Mouse (Mus musculus) forebrain, embryonic 11.5 days (tissue): ENCODE results near the gene Sdk1. TPM values are rescaled to one million over a fixed set of nuclear protein-coding genes. Genes with fewer than 3 reads are reported as not detected.

Experiments
- ATAC-seq: fragments of 200-750 bp; cut with Nextera tagmentation; replicated peaks from 2 replicates; pipeline ENCODE4 v1.8.0; 2017; ENCODE audit warnings: moderate TSS enrichment; ENCODE audit not compliant: low FRiP score
- DNase-seq: peaks from one replicate; pipeline ENCODE4 v3.0.0-alpha.2; 2017; ENCODE audit warnings: low spot score
- H3K27ac ChIP-seq: fragments of 300-500 bp; sonication (generic); 2 replicates; pipeline ENCODE4 v1.5.1; 2014; ENCODE audit warnings: low read depth, low read length
- H3K27me3 ChIP-seq: fragments of 300-500 bp; sonication (generic); 2 replicates; pipeline ENCODE4 v1.6.1; 2014; ENCODE audit warnings: mild to moderate bottlenecking, low read length, mixed read lengths; ENCODE audit not compliant: control insufficient read depth, insufficient read depth
- H3K36me3 ChIP-seq: fragments of 300-500 bp; sonication (generic); 2 replicates; pipeline ENCODE4 v1.6.1; 2014; ENCODE audit warnings: mild to moderate bottlenecking, low read length, moderate library complexity, mixed read lengths; ENCODE audit not compliant: control insufficient read depth, insufficient read depth
- H3K4me1 ChIP-seq: fragments of 300-500 bp; sonication (generic); replicated peaks from 2 replicates; pipeline ENCODE4 v1.6.1; 2014; ENCODE audit warnings: low read length, mixed read lengths; ENCODE audit not compliant: control insufficient read depth, insufficient read depth
- H3K4me2 ChIP-seq: fragments of 300-500 bp; sonication (generic); 2 replicates; pipeline ENCODE4 v1.6.1; 2014; ENCODE audit warnings: low read depth, mild to moderate bottlenecking, low read length, moderate library complexity, mixed read lengths; ENCODE audit not compliant: severe bottlenecking
- H3K4me3 ChIP-seq: fragments of 300-500 bp; sonication (generic); 2 replicates; pipeline ENCODE4 v1.5.1; 2014; ENCODE audit warnings: low read depth, low read length
- H3K9ac ChIP-seq: fragments of 300-500 bp; sonication (generic); 2 replicates; pipeline ENCODE4 v1.6.1; 2014; ENCODE audit warnings: low read length
- H3K9me3 ChIP-seq: fragments of 300-500 bp; sonication (generic); 2 replicates; pipeline ENCODE4 v1.6.1; 2016; ENCODE audit warnings: low read length, mixed read lengths; ENCODE audit not compliant: control insufficient read depth
- WGBS: fragments of 180-500 bp; shearing (Covaris S2); extraction: QIAGEN DNeasy Blood & Tissue Kit; methylation state at CpG from one replicate; pipeline ENCODE4 v1.1.7; 2014; 5-methylcytosine and 5-hydroxymethylcytosine counted together
- polyA plus RNA-seq: library from polyadenylated mRNA; unstranded; fragments of >200 nt; fragmentation: Nextera tagmentation; extraction: Ambion mirVana; gene quantifications from 2 replicates; pipeline ENCODE4 v1.2.1, GENCODE M21; 2014

Gene Sdk1
- polyA plus RNA-seq, 1 experiment from 2014 or later: 0.64 TPM

DNA sequence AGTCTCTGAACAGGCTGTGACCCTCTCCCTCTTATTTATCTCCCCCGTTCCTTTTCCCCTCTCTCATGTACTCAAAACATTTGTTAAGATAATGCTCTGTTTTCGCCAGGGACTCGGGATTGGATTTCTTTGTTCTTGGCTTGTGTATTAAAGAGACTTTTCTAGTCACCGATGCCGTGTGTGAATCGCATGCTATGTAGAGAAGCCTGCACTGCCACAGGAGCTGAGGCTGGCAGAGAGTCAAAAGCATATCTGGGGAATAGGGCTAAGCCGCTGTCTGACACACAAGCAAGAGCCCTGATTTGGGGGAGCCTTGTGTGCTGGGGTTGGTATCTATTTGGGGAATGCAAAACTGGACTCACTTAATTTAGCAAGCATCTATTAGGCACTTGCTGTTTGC, 671.6 kb downstream of the Sdk1 start:
- no peak overlapping the region for H3K4me2 ChIP-seq
- no peak overlapping the region for H3K27ac ChIP-seq
- WGBS: 71% methylated on average over 7 of the region's 7 CpGs

DNA sequence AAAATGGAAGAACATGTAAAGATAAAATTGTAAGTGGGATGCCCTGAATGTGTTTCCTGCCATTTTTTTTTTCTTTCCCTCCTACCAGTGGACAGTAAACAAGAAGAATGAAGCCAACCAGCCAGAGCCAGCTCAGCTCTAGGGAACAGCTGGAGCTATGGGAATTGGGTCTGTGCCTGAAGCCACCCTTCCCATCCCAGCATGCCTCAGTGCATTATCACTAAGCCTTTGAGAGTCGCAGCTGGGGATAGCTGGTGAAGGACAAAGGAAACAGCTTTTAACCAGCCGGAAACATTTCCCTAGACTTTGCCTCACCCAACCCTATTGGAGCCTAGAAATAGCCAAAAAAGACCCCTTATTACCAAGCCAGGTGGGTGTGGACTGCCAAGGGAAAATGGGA, 675.7 kb downstream of the Sdk1 start:
- H3K4me1 ChIP-seq: no peaks in the 10 kb centered on the region
- ATAC-seq (no peak), DNase-seq (no peak)
- no peak overlapping the region for H3K27ac ChIP-seq
- no peak overlapping the region for H3K9ac ChIP-seq
- no peak overlapping the region for H3K4me3 ChIP-seq
- H3K36me3 ChIP-seq: no peaks in the 10 kb centered on the region
- H3K27me3 ChIP-seq: no peaks in the 10 kb centered on the region
- 40% methylated on average over 2 of the region's 2 CpGs for WGBS
- no peaks in the 10 kb centered on the region for H3K9me3 ChIP-seq
- H3K4me2 ChIP-seq: no peak overlapping the region

More for the DNA sequence above, 671.6 kb downstream of the Sdk1 start:
- H3K4me3 ChIP-seq: no peak overlapping the region
- H3K27me3 ChIP-seq: no peaks in the 10 kb centered on the region
- H3K9me3 ChIP-seq: no peaks in the 10 kb centered on the region
- H3K9ac ChIP-seq: no peak overlapping the region
- no peaks in the 10 kb centered on the region for H3K4me1 ChIP-seq
- DNase-seq (no peak), ATAC-seq (no peak)
- H3K36me3 ChIP-seq: no peaks in the 10 kb centered on the region

- Histone ChIP-seq H3K27me3 (no peaks in the 10 kb centered on the region), H3K4me3 (no peak overlapping the region), H3K9ac (no peak overlapping the region), H3K9me3 (no peaks in the 10 kb centered on the region), H3K4me2 (no peak overlapping the region), H3K36me3 (no peaks in the 10 kb centered on the region), H3K4me1 (no peaks in the 10 kb centered on the region), H3K27ac (no peak overlapping the region)
- ATAC-seq: no peak
- 83% methylated on average over 9 of the region's 9 CpGs for WGBS
- DNase-seq: no peak
Measured at GRCm38 (mm10) chr5:141939000-141939399, 697.7 kb downstream of the Sdk1 start.

DNA sequence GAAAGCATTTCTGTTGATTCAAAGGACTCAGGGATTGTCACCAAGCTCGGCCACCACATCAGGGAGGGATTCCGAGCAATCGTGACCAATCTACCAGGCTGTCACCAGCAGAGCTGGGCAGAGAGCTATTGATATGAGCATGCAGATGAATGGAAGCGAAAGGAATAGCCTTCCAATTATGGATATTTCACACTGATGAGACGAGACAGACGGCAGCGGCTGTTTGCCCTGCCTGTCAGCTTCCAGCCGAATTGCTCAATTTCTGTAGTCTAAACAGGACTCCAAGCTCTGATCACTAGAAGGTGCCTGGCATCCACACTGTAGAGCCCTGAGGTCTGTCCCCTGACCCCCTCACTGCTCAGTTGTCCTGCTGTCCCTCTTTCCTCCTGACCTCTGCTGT, 699.3 kb downstream of the Sdk1 start:
- no peaks in the 10 kb centered on the region for H3K36me3 ChIP-seq
- no peak for ATAC-seq

GRCm38 (mm10) chr5:141950791-141951190, 709.5 kb downstream of the Sdk1 start:
- Histone ChIP-seq H3K9me3 (no peaks in the 10 kb centered on the region), H3K27me3 (no peaks in the 10 kb centered on the region), H3K9ac (no peak overlapping the region), H3K27ac (no peak overlapping the region), H3K4me1 (no peaks in the 10 kb centered on the region), H3K36me3 (no peaks in the 10 kb centered on the region), H3K4me2 (no peak overlapping the region), H3K4me3 (no peak overlapping the region)
- ATAC-seq: no peak
- WGBS: 83% methylated on average over 11 of the region's 11 CpGs
- DNase-seq: no peak

More for the DNA sequence above, 699.3 kb downstream of the Sdk1 start:
- Histone ChIP-seq H3K4me1 (no peaks in the 10 kb centered on the region), H3K9me3 (no peaks in the 10 kb centered on the region), H3K4me2 (no peak overlapping the region), H3K4me3 (no peak overlapping the region), H3K9ac (no peak overlapping the region), H3K27me3 (no peaks in the 10 kb centered on the region), H3K27ac (no peak overlapping the region)
- no peak for DNase-seq
- WGBS: 85% methylated on average over 8 of the region's 8 CpGs

DNA sequence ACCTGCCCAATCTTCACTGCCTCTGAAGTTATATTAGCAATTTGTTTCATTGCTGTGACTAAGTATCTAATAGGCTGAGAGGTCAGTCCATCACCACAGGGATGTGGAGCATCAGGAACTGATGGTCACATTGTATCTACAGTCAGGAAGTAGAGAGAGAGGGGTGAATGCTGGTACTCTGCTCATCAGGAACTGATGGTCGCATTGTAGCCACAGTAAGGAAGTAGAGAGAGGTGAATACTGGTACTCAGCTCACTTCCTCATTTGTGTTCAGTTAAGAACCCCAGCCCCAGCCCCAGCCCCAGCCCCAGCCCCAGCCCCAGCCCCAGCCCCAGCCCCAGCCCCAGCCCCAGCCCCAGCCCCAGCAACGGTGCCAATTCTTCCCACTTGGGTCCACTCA, 711.0 kb downstream of the Sdk1 start:
- Histone ChIP-seq H3K4me1 (no peaks in the 10 kb centered on the region), H3K27ac (no peak overlapping the region), H3K4me3 (no peak overlapping the region), H3K36me3 (no peaks in the 10 kb centered on the region), H3K27me3 (no peaks in the 10 kb centered on the region), H3K9me3 (no peaks in the 10 kb centered on the region), H3K9ac (no peak overlapping the region), H3K4me2 (no peak overlapping the region)
- ATAC-seq (no peak), DNase-seq (no peak)
- 71% methylated on average over 2 of the region's 2 CpGs for WGBS

GRCm38 (mm10) chr5:141952708-141953490, 711.6 kb downstream of the Sdk1 start:
- Histone ChIP-seq H3K27ac (no peak overlapping the region), H3K27me3 (no peaks in the 10 kb centered on the region), H3K9me3 (no peaks in the 10 kb centered on the region), H3K4me1 (no peaks in the 10 kb centered on the region), H3K4me3 (no peak overlapping the region), H3K9ac (no peak overlapping the region), H3K4me2 (no peak overlapping the region), H3K36me3 (no peaks in the 10 kb centered on the region)
- whole genome bisulfite sequencing: 91% methylated on average over 7 of the region's 7 CpGs
- no peak for DNase-seq
- no peak for ATAC-seq

- no peak overlapping the region for H3K4me3 ChIP-seq
- no peak overlapping the region for H3K27ac ChIP-seq
- ATAC-seq (no peak), DNase-seq (no peak)
- H3K4me1 ChIP-seq: no peaks in the 10 kb centered on the region
- no peaks in the 10 kb centered on the region for H3K36me3 ChIP-seq
- H3K27me3 ChIP-seq: no peaks in the 10 kb centered on the region
- H3K9ac ChIP-seq: no peak overlapping the region
- no peaks in the 10 kb centered on the region for H3K9me3 ChIP-seq
- H3K4me2 ChIP-seq: no peak overlapping the region
Measured at GRCm38 (mm10) chr5:141971071-141971470, 729.8 kb downstream of the Sdk1 start.

GRCm38 (mm10) chr5:141979511-141979910, 738.2 kb downstream of the Sdk1 start:
- no peaks in the 10 kb centered on the region for H3K4me1 ChIP-seq
- no peaks in the 10 kb centered on the region for H3K36me3 ChIP-seq
- no peak overlapping the region for H3K9ac ChIP-seq
- no peak overlapping the region for H3K4me3 ChIP-seq
- H3K27ac ChIP-seq: no peak overlapping the region
- H3K27me3 ChIP-seq: no peaks in the 10 kb centered on the region
- no peaks in the 10 kb centered on the region for H3K9me3 ChIP-seq
- no peak overlapping the region for H3K4me2 ChIP-seq
- no peak for DNase-seq
- no peak for ATAC-seq
